Mouse (Mus musculus): Measurements from ENCODE around the gene Kcnq4. TPM values are rescaled to one million over a fixed set of nuclear protein-coding genes. Genes with fewer than 3 reads are reported as not detected.

The Kcnq4 gene
- total RNA-seq, 1 experiment = 0.45 TPM

GRCm38 (mm10) chr4:120746552-120747150 is 1.8 kb downstream of the Kcnq4 start:
- H3K4me3 ChIP-seq (ENCODE audit: insufficient read depth in 1 of 2, low read depth in 1 of 2, low read length in 2 of 2, poor library complexity in 1 of 2, severe bottlenecking in 1 of 2) = peak overlapping the region; percentile 68 to 88; a peak in 3 of 4 replicates
- no peaks in the 10 kb centered on the region for H3K36me3 ChIP-seq (ENCODE audit: control insufficient read depth, insufficient read depth, low read length, poor library complexity, severe bottlenecking)
- peaks cover 0 to 10% of the 10 kb centered on the region in 2 experiments; a peak in 2 of 4 replicates for H3K4me1 ChIP-seq (ENCODE audit: control insufficient read depth in 2 of 2, insufficient read depth in 2 of 2, low read length in 2 of 2, poor library complexity in 1 of 2)
- TF ChIP-seq CHD2 (IDR thresholded peaks at IDR 0.05; ENCODE audit: low read depth, low read length) (no peak), ZNF384 (IDR thresholded peaks at IDR 0.05; ENCODE audit: low read depth, low read length) (no peak), ZC3H11A (IDR thresholded peaks at IDR 0.05; ENCODE audit: borderline replicate concordance, low read depth, low read length) (no peak), HCFC1 (IDR thresholded peaks at IDR 0.05; ENCODE audit: borderline replicate concordance, insufficient read depth, low read length) (no peak), MAFK (IDR thresholded peaks at IDR 0.05; ENCODE audit: insufficient read depth, low read depth, low read length) (no peak)
- no peak overlapping the region for H3K27ac ChIP-seq (ENCODE audit: insufficient read depth, low read depth, low read length, poor library complexity, severe bottlenecking)
- no peak for DNase-seq (ENCODE audit: low read depth, low spot score)
- no peaks in the 10 kb centered on the region for H3K9me3 ChIP-seq (ENCODE audit: control insufficient read depth, insufficient read depth, low read depth, low read length)
- in situ Hi-C loops (cut with MboI; ENCODE audit: low sequenced_read_pairs in 2 of 2, unreplicated experiment in 2 of 2) = no loop called here
- H3K9ac ChIP-seq (ENCODE audit: insufficient read depth, low read depth, low read length, poor library complexity, severe bottlenecking) = peak overlapping the region; percentile 70; the same call in 1 of the 2 replicates

- TF ChIP-seq ZC3H11A (IDR thresholded peaks at IDR 0.05; ENCODE audit: borderline replicate concordance, low read depth, low read length) (no peak), HCFC1 (IDR thresholded peaks at IDR 0.05; ENCODE audit: borderline replicate concordance, insufficient read depth, low read length) (no peak), MAFK (IDR thresholded peaks at IDR 0.05; ENCODE audit: insufficient read depth, low read depth, low read length) (no peak), CHD2 (IDR thresholded peaks at IDR 0.05; ENCODE audit: low read depth, low read length) (no peak), ZNF384 (IDR thresholded peaks at IDR 0.05; ENCODE audit: low read depth, low read length) (no peak)
- H3K9ac ChIP-seq (ENCODE audit: insufficient read depth, low read depth, low read length, poor library complexity, severe bottlenecking) = no peak overlapping the region
- in situ Hi-C loops (cut with MboI; ENCODE audit: low sequenced_read_pairs in 2 of 2, unreplicated experiment in 2 of 2) = no loop called here
- no peaks in the 10 kb centered on the region for H3K9me3 ChIP-seq (ENCODE audit: control insufficient read depth, insufficient read depth, low read depth, low read length)
- peaks cover 0 to 10% of the 10 kb centered on the region in 2 experiments; a peak in 1 of 4 replicates for H3K4me1 ChIP-seq (ENCODE audit: control insufficient read depth in 2 of 2, insufficient read depth in 2 of 2, low read length in 2 of 2, poor library complexity in 1 of 2)
- no peak overlapping the region for H3K27ac ChIP-seq (ENCODE audit: insufficient read depth, low read depth, low read length, poor library complexity, severe bottlenecking)
- no peak overlapping the region for H3K4me3 ChIP-seq (ENCODE audit: insufficient read depth in 1 of 2, low read depth in 1 of 2, low read length in 2 of 2, poor library complexity in 1 of 2, severe bottlenecking in 1 of 2)
- no peaks in the 10 kb centered on the region for H3K36me3 ChIP-seq (ENCODE audit: control insufficient read depth, insufficient read depth, low read length, poor library complexity, severe bottlenecking)
- no peak for DNase-seq (ENCODE audit: low read depth, low spot score)
Observed at GRCm38 (mm10) chr4:120745731-120746551, 2.5 kb downstream of the Kcnq4 start.

- peaks cover 0 to 9% of the 10 kb centered on the region in 2 experiments; a peak in 1 of 4 replicates for H3K4me1 ChIP-seq (ENCODE audit: control insufficient read depth in 2 of 2, insufficient read depth in 2 of 2, low read length in 2 of 2, poor library complexity in 1 of 2)
- no peak overlapping the region for H3K4me3 ChIP-seq (ENCODE audit: insufficient read depth in 1 of 2, low read depth in 1 of 2, low read length in 2 of 2, poor library complexity in 1 of 2, severe bottlenecking in 1 of 2)
- no peaks in the 10 kb centered on the region for H3K9me3 ChIP-seq (ENCODE audit: control insufficient read depth, insufficient read depth, low read depth, low read length)
- DNase-seq (ENCODE audit: low read depth, low spot score) = no peak
- in situ Hi-C loops (cut with MboI; ENCODE audit: low sequenced_read_pairs in 2 of 2, unreplicated experiment in 2 of 2) = no loop called here
- no peaks in the 10 kb centered on the region for H3K36me3 ChIP-seq (ENCODE audit: control insufficient read depth, insufficient read depth, low read length, poor library complexity, severe bottlenecking)
- no peak overlapping the region for H3K27ac ChIP-seq (ENCODE audit: insufficient read depth, low read depth, low read length, poor library complexity, severe bottlenecking)
- H3K9ac ChIP-seq (ENCODE audit: insufficient read depth, low read depth, low read length, poor library complexity, severe bottlenecking) = no peak overlapping the region
- no peak for TF ChIP-seq CHD2 (IDR thresholded peaks at IDR 0.05; ENCODE audit: low read depth, low read length)
- no peak for TF ChIP-seq ZC3H11A (IDR thresholded peaks at IDR 0.05; ENCODE audit: borderline replicate concordance, low read depth, low read length)
- no peak for TF ChIP-seq ZNF384 (IDR thresholded peaks at IDR 0.05; ENCODE audit: low read depth, low read length)
- TF ChIP-seq MAFK (IDR thresholded peaks at IDR 0.05; ENCODE audit: insufficient read depth, low read depth, low read length) = no peak
- TF ChIP-seq HCFC1 (IDR thresholded peaks at IDR 0.05; ENCODE audit: borderline replicate concordance, insufficient read depth, low read length) = no peak
Observed at GRCm38 (mm10) chr4:120743636-120744035, 4.8 kb downstream of the Kcnq4 start.

GRCm38 (mm10) chr4:120741303-120741702 is 7.1 kb downstream of the Kcnq4 start:
- H3K9me3 ChIP-seq (ENCODE audit: control insufficient read depth, insufficient read depth, low read depth, low read length) = no peaks in the 10 kb centered on the region
- H3K9ac ChIP-seq (ENCODE audit: insufficient read depth, low read depth, low read length, poor library complexity, severe bottlenecking) = no peak overlapping the region
- DNase-seq (ENCODE audit: low read depth, low spot score) = no peak
- no peak overlapping the region for H3K27ac ChIP-seq (ENCODE audit: insufficient read depth, low read depth, low read length, poor library complexity, severe bottlenecking)
- H3K4me3 ChIP-seq (ENCODE audit: insufficient read depth in 1 of 2, low read depth in 1 of 2, low read length in 2 of 2, poor library complexity in 1 of 2, severe bottlenecking in 1 of 2) = no peak overlapping the region
- in situ Hi-C loops (cut with MboI; ENCODE audit: low sequenced_read_pairs in 2 of 2, unreplicated experiment in 2 of 2) = no loop called here
- H3K36me3 ChIP-seq (ENCODE audit: control insufficient read depth, insufficient read depth, low read length, poor library complexity, severe bottlenecking) = no peaks in the 10 kb centered on the region
- TF ChIP-seq MAFK (IDR thresholded peaks at IDR 0.05; ENCODE audit: insufficient read depth, low read depth, low read length) (no peak), ZC3H11A (IDR thresholded peaks at IDR 0.05; ENCODE audit: borderline replicate concordance, low read depth, low read length) (no peak), CHD2 (IDR thresholded peaks at IDR 0.05; ENCODE audit: low read depth, low read length) (no peak), HCFC1 (IDR thresholded peaks at IDR 0.05; ENCODE audit: borderline replicate concordance, insufficient read depth, low read length) (no peak), ZNF384 (IDR thresholded peaks at IDR 0.05; ENCODE audit: low read depth, low read length) (no peak)
- H3K4me1 ChIP-seq (ENCODE audit: control insufficient read depth in 2 of 2, insufficient read depth in 2 of 2, low read length in 2 of 2, poor library complexity in 1 of 2) = peaks cover 0 to 2% of the 10 kb centered on the region in 2 experiments; a peak in 1 of 4 replicates

Measured in ES-E14 (cell line).